Mouse (Mus musculus) spleen, postnatal 10 days (tissue): ENCODE measurements around the gene Wfdc15a.
"Not testable (repeated sequence)": the region's sequence is repeated elsewhere in the genome, so short reads cannot be mapped to it uniquely, and the experiment has no call there.

Experiments used
- DNase-seq, 2 experiments: peaks; one replicate each; pipeline ENCODE4 v3.0.0; 2021 to 2022; ENCODE audit warnings: low spot score in 2 of 2

Gene Wfdc15a

GRCm38 (mm10) chr2:164199626-164200327 is at the start of gene Wfdc15a:
Gene Wfdc15a, minus strand, starts transcription at chr2:164200130.
- DNase-seq: peak in 1 of 2 experiments; percentile 10

GRCm38 (mm10) chr2:164238366-164238765 is 38.4 kb upstream of the Wfdc15a start, which contains the start of gene Svs2:
Gene Svs2, minus strand, starts transcription at chr2:164238466.
- DNase-seq: no peak

GRCm38 (mm10) chr2:164232671-164233070 is 32.7 kb upstream of the Wfdc15a start:
- no peak for DNase-seq

GRCm38 (mm10) chr2:164228361-164229070 is 28.6 kb upstream of the Wfdc15a start:
- no peak for DNase-seq

GRCm38 (mm10) chr2:164221522-164221921 is 21.6 kb upstream of the Wfdc15a start, which contains the start of gene Wfdc15b:
Gene Wfdc15b, minus strand, starts transcription at chr2:164221660.
- DNase-seq: no peak

- no peak for DNase-seq
These were observed 19.4 kb upstream of the Wfdc15a start for GRCm38 (mm10) chr2:164219295-164219694.

GRCm38 (mm10) chr2:164212711-164213110 is 12.8 kb upstream of the Wfdc15a start:
- no peak for DNase-seq

- DNase-seq: no peak
These were observed 11.0 kb upstream of the Wfdc15a start for GRCm38 (mm10) chr2:164210892-164211291.

- no peak for DNase-seq
These were observed 6.7 kb upstream of the Wfdc15a start for GRCm38 (mm10) chr2:164206676-164207075.

GRCm38 (mm10) chr2:164206011-164206410 is 6.1 kb upstream of the Wfdc15a start:
- DNase-seq: not testable (repeated sequence)

- peak in 1 of 2 experiments; percentile 4 for DNase-seq
These were observed 3.3 kb downstream of the Wfdc15a start for GRCm38 (mm10) chr2:164196700-164196990.

GRCm38 (mm10) chr2:164195971-164196699 is 3.8 kb downstream of the Wfdc15a start:
- peak in 1 of 2 experiments; percentile 0 for DNase-seq

- no peak for DNase-seq
These were observed 4.8 kb downstream of the Wfdc15a start for GRCm38 (mm10) chr2:164194959-164195630.

- no peak for DNase-seq
These were observed 7.7 kb downstream of the Wfdc15a start for GRCm38 (mm10) chr2:164192279-164192678.

GRCm38 (mm10) chr2:164190576-164190975 is 9.4 kb downstream of the Wfdc15a start, which contains the start of gene Wfdc12:
Gene Wfdc12, minus strand, starts transcription at chr2:164190608.
- no peak for DNase-seq

- DNase-seq: peak in 1 of 2 experiments; percentile 30
These were observed 11.2 kb downstream of the Wfdc15a start for GRCm38 (mm10) chr2:164188722-164189121.

- DNase-seq: peak in 1 of 2 experiments; percentile 8
These were observed 15.7 kb downstream of the Wfdc15a start for GRCm38 (mm10) chr2:164184145-164184719.

GRCm38 (mm10) chr2:164183340-164183739 is 16.6 kb downstream of the Wfdc15a start:
- DNase-seq: peak in 1 of 2 experiments; percentile 3

- peak in 1 of 2 experiments; percentile 4 for DNase-seq
These were observed 17.2 kb downstream of the Wfdc15a start, which contains the start of gene Wfdc5 for GRCm38 (mm10) chr2:164182692-164183255. Gene Wfdc5, minus strand, starts transcription at chr2:164182742.

GRCm38 (mm10) chr2:164180770-164181169 is 19.2 kb downstream of the Wfdc15a start:
- DNase-seq: no peak

GRCm38 (mm10) chr2:164180124-164180523 is 19.8 kb downstream of the Wfdc15a start:
- peak in 1 of 2 experiments; percentile 52 for DNase-seq
